16 mouse cellular contexts compared by ENCODE assay signal in the genomic region with DNA sequence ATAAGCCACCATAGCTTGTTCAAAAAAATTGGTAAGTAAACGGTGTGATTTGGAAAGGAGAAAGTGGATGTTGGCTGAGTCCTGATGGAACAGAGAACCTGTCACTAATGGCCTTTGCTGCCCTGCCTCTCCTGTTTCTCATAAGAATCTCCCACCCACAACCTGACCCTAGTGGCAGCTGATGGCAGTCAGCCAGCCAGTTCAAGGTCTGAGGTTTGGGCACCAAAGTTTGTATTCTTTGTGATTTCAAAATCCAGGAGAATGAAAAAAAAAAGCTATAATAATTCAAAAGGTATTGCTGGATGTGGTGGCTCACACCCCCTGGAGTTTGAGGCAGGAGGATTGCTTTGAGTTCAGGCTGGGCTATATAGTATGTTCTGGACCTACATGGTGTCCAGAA. TPM values are rescaled to one million over a fixed set of nuclear protein-coding genes. Genes with fewer than 3 reads are reported as not detected.
"Had no signal": no experiment of that assay in that cellular context is flagged by ENCODE, and none has a peak within 500 bp of the region (broad histone marks: within the 10 kb centered on the region; RNA-seq: fewer than 3 reads in every experiment).

No protein-coding gene starts in this region.

- H3K9me3 ChIP-seq: limb, embryonic 10.5 days; liver, embryonic 15.5 days; midbrain, embryonic 12.5 days; neural tube, embryonic 12.5 days; stomach, embryonic 15.5 days had no signal

- H3K4me2 ChIP-seq: liver, embryonic 11.5 days; liver, embryonic 15.5 days; lung, embryonic 14.5 days; neural tube, embryonic 12.5 days; stomach, embryonic 15.5 days had no signal

- H3K9ac ChIP-seq: liver, embryonic 15.5 days; lung, embryonic 14.5 days; midbrain, embryonic 12.5 days; neural tube, embryonic 12.5 days; stomach, embryonic 15.5 days had no signal

- H3K27ac ChIP-seq: limb, embryonic 10.5 days; liver, embryonic 15.5 days; midbrain, embryonic 12.5 days; neural tube, embryonic 12.5 days; stomach, embryonic 15.5 days had no signal

- DNase-seq: kidney, adult 8-10 months; kidney, postnatal 25 days; layer of hippocampus, adult 9-11 months; lung, embryonic 14.5 days; lung, postnatal 10 days; lung, postnatal 4 days; right cerebral cortex, postnatal 14 days; thymus, adult 2 months; thymus, postnatal 25 days had no signal

- H3K36me3 ChIP-seq: limb, embryonic 10.5 days; liver, embryonic 15.5 days; midbrain, embryonic 12.5 days; neural tube, embryonic 12.5 days; stomach, embryonic 15.5 days had no signal

- H3K4me3 ChIP-seq: limb, embryonic 10.5 days; liver, embryonic 15.5 days; midbrain, embryonic 12.5 days; myocyte; neural tube, embryonic 12.5 days; stomach, embryonic 15.5 days had no signal

RNA-seq across cellular contexts. Expression of a gene that starts 1.8 kb away (rescaled TPM):
- polyA plus RNA-seq: liver, embryonic 15.5 days; lung, embryonic 14.5 days had no signal
